Mouse (Mus musculus): ENCODE data around the gene Gm20481.
"Not testable (repeated sequence)": the region's sequence is repeated elsewhere in the genome, so short reads cannot be mapped to it uniquely, and the experiment has no call there.

Gm20481 gene

DNA sequence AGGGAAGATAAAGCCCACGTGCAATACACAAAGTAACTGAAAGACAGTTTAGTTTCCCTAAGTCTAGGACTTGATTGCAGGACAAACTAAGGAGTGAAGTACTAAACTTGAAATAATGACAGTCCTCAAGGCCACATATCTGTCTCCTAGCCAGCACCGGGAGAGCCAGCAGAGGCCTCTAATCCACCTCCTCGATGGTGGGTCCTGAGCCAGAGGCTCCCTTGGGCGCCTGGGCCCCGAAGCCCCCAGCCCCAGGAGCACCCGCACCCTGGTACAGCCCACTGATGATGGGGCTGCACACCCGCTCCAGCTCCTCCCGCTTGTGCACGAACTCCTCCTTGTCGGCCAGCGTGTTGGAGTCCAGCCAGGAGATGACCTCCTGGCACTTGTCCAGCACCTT, at the start of gene Gm20481:
Gene Gm20481, plus strand, starts transcription at position 91 of the 400 bp plus-strand sequence.
- not testable (repeated sequence) for DNase-seq (ENCODE audit: low read depth, low spot score)

DNA sequence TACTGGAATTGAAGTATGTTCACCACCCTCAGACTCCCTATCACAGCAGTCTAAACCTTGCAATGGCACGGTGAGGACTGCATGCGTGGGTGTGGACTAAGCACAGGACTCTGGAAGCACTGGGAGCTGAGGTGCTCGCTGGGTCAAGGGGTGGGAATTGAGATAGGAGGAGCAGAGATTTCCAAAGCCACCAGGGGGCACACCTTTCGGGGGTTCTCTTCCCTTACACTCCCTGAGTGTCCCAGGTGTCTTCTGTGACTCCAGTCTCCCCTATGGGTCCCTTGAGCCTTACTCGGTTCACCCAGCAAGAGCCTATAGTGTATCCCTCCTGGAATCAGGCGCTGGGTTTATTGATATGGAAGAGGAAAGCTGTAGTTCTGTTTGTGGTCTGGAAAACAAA, 46.8 kb upstream of the Gm20481 start:
- peak; percentile 39 for DNase-seq (ENCODE audit: low read depth, low spot score)

DNA sequence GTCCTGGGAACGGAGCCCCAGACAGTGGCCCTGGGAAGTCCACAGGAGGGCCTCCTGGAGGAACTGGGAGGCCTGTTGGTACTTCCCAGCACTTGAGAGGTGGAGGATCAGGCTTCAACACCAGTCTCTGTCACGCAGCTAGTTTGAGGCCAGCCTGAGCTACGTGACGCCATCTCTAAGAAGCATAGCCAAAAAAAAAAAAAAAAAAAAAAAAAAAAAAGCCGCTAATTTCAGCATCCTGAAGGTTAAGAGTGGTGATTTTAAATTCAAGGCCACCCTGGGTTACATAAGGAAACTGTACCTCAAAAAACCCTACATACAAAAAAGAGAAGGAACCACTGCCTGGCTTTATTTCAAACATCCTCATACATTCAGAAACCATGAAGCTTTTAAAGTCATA, 45.5 kb upstream of the Gm20481 start:
- DNase-seq (ENCODE audit: low read depth, low spot score): no peak

DNA sequence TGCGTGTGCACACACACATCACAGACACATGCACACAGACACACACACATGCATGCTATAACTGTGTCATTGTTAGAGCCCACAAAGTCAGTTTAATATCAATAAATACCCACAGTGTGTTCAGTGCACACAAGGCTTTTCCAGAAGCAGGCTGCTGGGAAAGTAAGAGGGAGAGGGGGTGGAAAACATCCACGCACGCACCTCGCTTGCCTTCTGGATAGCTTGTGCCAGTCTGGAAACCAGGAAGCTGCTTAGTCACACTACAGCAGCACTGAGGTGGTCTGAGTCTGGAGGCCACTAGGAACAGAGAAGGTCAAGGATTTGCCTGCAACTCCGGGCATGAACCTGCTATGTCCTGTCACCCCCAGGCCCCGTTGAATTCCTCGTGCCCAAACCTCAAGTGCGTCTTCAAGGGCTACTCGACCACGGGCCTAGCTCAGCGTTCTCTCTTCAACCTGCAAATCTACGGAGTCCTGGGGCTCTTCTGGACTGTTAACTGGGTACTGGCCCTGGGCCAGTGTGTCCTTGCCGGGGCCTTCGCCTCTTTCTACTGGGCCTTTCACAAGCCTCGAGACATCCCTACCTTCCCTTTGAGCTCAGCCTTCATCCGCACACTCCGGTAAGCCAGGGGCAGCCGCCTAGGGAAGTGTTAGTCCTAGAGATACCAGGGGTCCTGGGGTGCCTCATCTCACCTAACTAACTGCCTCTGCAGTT, 42.2 kb upstream of the Gm20481 start:
- DNase-seq (ENCODE audit: low read depth, low spot score): no peak

DNA sequence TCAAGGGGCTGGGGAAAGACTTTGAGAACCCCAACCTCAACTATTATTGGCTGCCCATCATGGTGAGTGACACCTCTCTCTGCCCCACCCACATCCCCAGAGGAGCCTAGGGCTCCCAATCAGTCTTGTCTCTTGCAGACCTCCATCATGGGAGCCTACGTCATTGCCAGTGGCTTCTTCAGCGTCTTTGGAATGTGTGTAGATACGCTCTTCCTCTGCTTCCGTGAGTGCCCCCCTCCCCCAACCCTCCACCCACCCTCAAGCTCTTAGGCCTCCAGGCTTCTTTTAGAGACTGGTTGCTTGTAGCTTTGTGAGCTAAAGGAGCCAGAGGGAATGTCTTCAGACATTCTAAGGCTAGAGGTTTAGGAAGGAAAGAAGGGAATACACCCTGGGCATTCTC, 40.9 kb upstream of the Gm20481 start:
- DNase-seq (ENCODE audit: low read depth, low spot score): no peak

DNA sequence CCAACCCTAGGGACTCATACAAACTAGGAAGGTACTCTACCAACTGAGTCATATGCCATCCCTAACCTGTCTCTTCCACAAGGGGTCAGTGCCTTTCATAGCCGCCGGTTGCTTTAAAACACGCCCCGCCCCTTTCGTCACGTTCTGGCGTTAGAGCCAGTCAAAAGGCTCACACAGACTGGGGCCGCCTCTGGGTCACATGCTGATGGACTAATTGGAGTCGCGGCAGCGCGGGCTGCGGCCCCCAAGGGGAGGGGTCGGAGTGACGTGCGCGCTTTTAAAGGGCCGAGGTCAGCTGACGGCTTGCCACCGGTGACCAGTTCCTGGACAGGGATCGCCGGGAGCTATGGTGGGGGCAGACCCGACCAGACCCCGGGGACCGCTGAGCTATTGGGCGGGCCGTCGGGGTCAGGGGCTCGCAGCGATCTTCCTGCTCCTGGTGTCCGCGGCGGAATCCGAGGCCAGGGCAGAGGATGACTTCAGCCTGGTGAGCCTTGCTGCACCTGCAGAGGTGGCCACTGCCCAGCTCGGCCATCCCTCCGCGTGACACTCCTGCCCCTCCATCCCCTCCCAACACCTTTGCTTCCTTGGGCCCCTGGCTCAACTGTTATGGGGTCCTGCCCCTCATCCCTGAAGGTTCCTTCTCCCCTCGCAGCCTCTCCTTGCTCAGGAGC, 38.5 kb upstream of the Gm20481 start, which contains the start of gene Neu1:
Gene Neu1, plus strand, starts transcription at position 193 of the 674 bp plus-strand sequence.
- peak; percentile 99 for DNase-seq (ENCODE audit: low read depth, low spot score)

DNA sequence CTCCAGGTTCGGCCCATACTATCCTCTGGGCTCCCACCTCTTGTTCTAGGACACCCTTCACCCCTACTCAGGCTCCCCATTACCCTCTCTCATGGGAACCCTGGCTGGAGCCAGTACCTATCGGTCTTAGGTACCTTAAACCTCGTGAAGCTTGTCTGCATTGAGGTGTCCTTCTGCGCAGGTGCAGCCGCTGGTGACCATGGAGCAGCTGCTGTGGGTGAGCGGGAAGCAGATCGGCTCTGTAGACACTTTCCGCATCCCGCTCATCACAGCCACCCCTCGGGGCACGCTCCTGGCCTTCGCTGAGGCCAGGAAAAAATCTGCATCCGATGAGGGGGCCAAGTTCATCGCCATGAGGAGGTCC, 38.0 kb upstream of the Gm20481 start:
- DNase-seq (ENCODE audit: low read depth, low spot score): peak; percentile 78

DNA sequence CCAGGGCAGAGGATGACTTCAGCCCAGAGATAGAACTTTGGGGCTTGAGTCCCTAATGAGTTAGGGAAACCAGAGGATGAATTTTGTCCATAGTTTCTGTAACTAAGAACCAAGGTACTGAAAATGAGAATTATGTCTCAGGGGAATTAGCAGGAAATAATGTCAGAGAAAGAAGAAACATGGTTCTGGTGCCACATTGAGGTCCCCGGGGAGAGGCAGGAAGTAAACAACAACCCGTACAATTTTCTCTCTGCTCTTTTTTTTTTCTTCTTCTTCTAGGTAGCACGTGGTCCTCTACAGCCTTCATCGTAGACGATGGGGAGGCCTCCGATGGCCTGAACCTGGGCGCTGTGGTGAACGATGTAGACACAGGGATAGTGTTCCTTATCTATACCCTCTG, 37.4 kb upstream of the Gm20481 start:
- DNase-seq (ENCODE audit: low read depth, low spot score): peak; percentile 57

DNA sequence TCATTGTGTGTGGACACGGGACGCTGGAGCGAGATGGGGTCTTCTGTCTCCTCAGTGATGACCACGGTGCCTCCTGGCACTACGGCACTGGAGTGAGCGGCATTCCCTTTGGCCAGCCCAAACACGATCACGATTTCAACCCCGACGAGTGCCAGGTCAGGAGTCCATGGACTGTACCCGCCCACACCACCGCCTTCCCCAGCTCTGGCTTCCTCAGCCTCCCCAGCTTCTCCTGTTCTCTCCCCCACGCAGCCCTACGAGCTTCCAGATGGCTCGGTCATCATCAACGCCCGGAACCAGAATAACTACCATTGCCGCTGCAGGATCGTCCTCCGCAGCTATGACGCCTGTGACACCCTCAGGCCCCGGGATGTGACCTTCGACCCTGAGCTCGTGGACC, 35.7 kb upstream of the Gm20481 start:
- DNase-seq (ENCODE audit: low read depth, low spot score): no peak

DNA sequence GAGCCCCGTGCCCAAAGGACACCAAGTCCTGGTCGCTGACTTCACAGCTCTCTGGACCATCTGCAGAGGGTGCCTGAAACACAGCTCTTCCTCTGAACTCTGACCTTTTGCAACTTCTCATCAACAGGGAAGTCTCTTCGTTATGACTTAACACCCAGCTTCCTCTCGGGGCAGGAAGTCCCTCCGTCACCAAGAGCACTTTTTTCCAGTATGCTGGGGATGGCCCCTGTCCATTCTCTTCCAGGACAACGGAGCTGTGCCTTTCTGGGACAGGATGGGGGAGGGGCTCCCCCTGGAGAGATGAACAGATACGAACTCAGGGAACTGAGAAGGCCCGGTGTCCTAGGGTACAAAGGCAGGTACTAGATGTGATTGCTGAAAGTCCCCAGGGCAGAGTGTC, 34.9 kb upstream of the Gm20481 start:
- no peak for DNase-seq (ENCODE audit: low read depth, low spot score)

DNA sequence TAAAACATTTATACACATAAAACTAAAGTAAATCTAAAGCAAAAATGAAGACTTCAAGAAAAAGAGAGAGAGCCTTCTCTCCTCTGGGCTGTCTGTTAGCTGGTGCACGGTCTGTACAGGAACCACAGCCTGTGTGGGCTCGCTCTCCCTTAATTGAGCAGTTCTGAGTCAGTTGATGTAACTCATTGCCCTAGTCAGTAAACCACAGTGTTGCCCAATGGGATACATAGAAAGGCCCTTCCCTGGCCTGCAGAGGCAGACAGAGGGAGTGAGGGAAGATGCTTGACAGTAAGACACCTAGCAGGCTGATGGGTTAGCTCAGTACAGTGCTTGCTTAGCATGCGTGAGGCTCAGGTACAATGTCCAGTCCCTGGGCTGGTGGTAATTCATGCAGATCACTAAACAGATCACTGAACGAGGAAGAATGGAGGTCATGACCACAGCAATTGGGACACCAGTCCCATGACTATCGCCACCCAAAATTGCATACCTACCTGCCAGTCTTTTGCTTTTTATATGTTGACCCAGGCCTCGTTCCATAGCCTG, 31.7 kb upstream of the Gm20481 start:
- DNase-seq (ENCODE audit: low read depth, low spot score): no peak

DNA sequence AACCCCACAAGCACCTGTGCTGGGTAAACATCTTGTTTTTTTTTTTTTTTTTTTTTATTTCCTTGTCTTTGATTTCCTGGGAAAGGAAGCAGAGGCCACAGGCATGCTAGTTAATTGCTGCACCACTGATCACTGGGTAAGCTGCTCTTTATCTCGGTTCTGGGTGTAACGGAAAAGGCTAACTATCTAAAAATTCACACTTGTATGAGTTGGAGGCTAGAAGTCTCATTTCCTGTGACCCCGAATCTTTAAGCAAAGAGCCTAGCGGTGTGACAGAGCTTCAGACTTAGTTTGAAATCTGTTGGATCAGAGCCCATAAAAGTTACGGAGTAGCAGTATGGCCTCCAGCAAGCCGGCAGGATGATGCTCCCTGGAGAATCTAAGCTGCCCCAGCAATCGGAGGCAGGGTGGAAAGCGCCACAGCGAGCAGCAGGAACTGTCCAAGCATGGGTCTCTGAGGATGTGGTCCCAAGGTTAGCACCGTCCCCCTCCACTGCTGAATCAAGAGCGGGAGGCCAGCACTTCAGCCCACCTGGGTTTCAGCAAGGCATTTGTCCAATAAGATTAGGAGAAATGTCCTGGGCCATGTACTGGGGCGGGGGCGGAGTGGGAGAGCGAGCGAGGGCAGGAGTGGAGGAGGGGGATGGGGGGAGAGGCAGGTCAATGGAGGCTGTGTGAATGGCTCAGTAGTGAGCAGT, 28.2 kb upstream of the Gm20481 start:
- no peak for DNase-seq (ENCODE audit: low read depth, low spot score)

DNA sequence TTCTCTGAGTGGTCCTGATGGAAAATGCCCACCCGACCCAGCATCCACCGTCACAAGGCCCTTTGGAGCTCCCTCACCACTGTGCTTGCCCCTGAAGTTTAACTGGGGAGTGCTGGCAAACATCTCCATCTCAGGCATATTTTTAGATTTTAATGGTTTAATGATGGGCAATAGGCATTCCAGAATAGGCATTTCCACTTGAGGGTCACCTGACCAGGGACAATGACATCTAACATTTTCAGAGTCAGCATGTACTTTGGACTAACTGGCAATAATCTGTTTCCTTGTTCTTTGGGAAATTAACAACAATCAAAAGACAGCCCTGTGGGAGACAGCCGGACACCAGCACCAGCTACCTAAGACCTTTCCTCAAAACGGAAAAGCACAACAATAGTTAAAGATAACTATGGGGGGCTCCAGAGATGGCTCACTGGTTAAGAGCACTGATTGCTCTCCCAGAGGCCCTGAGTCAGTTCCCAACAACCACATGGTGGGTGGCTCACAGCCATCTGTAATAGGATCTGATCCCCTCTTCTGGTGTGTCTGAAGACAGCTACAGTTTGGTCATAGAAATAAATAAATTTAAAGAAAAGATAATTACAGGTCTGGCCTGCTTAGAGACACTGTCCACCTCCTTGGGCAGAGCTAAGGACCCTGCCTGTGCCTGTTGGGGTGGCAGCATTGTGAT, 26.4 kb upstream of the Gm20481 start:
- no peak for DNase-seq (ENCODE audit: low read depth, low spot score)

DNA sequence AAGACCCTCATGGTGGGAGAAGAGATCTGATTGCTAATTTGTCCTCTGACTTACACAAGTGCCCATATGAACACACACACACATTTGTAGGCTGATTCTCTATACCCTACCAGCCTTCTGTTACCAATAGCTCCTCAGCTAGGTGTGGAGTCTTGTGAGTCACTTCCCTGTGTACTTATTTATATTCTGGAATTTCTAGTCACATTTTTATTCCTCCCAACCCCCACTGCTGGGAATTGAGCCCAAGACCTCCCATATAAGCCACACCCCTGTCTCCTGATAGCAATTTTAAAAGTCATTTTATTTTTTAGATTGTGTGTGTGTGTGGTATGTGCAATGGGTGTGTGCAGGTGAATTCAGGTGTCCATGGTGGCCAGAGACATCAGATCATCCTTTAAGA, 25.4 kb upstream of the Gm20481 start:
- no peak for DNase-seq (ENCODE audit: low read depth, low spot score)

DNA sequence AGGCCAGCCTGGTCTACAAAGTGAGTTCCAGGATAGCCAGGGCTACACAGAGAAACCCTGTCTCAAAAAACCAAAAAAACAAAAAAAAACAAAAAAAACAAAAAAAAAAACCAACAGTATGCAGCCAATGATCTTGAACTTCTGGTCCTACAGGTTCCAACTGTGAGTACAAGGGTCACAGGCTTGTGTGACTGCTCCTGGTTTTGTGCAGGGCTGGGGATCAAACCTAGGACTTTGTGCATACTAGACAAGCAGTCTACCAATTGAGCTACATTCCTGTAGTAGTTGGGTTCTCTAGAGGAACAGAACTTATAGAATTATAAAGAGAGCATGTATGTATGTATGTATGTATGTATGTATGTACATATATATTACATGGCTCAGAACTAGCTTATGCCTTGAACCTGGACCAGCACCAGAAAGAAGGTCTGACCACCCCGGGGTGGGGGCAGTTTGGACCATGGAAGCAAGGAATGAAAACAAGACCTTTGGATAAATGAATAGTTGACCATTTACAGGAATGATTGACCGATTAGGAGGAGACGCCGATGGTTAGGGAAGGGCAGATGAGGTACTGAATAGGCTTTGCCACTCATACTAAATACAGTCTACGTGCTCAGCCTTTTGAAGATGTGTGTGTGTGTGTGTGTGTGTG, 23.1 kb upstream of the Gm20481 start:
- DNase-seq (ENCODE audit: low read depth, low spot score): no peak

DNA sequence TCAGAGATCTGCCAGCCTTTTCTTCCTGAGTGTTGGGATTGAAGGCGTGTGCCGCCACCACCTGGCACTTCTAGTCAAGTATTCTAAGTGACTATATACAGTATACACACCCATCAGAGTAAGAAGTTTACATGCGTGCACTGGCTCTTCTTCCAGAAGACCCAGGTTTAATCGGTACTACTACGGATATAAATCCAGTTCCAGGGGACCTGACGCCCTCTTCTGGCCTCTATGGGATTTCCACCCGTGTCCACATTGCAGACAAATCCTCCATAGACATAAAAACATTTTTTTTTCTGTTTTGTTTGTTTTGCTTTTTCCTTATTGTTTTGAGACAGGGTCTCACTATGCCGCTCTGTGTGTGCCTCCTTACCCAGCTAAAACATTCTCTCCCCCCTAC, 22.1 kb upstream of the Gm20481 start:
- DNase-seq (ENCODE audit: low read depth, low spot score): peak; percentile 47

DNA sequence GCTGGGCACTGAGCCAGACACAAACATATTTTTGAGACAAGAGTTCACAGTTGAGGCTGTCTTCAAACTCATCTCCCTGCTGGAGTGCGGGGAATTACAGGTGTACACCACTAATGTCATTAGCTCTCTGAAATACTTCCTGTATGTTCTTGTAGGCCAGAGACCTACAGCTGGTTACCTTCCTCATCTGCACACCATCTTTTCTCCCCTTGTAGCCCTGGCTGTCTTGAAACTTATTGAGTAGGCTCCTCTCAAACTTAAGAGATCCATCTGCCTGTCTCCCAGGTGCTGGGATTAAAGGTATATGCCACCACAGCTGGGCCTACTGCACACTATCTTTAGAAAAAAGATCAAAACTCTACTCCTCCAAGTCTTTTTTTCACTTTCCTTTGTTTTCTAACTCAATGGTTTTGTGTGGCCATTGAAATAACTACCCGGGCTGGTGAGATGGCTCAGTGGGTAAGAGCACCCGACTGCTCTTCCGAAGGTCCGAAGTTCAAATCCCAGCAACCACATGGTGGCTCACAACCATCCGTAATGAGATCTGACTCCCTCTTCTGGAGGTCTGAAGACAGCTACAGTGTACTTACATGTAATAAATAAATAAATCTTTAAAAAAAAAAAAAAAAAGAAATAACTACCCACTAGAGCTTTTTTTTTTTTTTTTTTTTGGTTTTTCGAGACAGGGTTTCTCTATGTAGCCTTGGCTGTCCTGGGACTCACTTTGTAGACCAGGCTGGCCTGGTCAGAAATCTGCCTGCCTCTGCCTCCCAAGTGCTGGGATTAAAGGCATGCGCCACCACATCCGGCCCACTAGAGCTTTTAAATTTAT, 20.8 kb upstream of the Gm20481 start:
- peak; percentile 53 for DNase-seq (ENCODE audit: low read depth, low spot score)

DNA sequence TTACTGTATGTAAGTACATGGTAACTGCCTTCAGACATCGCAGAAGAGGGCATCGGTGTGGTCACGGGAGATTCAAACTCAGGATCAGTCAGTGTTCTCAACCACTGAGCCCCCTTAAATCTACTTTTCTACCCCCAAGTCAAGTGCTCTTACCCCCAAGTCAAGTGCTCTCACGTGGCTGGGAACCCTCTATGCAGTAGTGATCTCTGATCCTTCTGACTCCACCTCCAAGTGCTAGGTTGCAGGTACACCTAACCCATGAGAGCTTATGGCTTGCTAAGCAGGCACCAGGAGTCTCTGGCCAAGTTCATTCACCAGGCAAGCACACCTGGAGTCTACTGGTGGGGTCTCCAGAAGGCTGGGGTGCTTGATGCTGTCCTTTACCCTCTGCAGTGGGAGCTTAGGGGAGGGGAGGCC, 20.2 kb upstream of the Gm20481 start:
- peak; percentile 44 for DNase-seq (ENCODE audit: low read depth, low spot score)

DNA sequence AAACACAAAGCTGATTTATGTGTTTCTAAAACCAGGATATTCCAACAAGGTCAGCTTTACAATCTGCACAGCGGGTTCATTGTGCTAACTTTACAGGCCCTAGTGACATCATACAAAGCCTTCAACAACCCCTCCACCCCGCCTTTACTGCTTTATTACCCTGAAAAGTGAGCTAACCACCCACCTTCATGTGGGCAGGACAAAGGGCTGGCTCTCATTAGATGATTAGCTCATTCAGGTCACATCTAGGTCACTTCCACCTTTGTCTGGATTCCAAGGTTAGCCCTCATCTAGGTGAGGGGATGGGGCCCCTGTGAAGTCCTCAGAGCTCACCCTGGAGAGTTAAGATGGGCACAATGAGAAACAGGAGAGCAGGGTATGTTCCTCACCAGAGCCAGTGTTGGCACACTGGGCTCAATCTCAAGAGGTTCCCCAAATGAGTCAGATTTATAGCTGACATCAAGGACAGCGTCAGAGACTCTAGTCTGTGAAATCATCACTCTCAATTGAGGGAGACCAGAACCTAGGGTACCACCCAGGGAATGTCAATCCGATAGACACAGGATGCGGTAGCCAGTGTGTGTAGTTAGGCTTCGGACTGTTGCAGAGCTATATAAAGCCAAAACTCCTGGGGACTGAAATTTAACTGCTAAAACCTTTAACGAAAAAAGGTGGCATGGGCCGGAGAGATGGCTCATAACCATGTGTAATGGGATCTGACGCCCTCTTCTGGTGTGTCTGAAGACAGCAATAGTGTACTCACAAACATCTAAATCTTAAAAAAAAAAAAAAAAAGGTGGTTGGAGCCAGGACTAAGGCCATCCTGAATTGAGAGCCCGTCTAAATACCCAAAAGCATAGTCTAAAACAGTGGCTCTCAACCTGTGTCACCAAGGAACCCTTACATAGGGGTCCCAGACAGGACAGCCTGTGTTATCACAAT, 18.9 kb upstream of the Gm20481 start:
- peak; percentile 37 for DNase-seq (ENCODE audit: low read depth, low spot score)
